Mouse (Mus musculus): ENCODE measurements around the gene Psen2. TPM values are rescaled to one million over a fixed set of nuclear protein-coding genes. Genes with fewer than 3 reads are reported as not detected.

Gene Psen2
- 5.2 and 6.2 TPM in 2 replicates for polyA plus RNA-seq (2014; fragmentation: Nextera tagmentation; extraction: Ambion mirVana)

DNA sequence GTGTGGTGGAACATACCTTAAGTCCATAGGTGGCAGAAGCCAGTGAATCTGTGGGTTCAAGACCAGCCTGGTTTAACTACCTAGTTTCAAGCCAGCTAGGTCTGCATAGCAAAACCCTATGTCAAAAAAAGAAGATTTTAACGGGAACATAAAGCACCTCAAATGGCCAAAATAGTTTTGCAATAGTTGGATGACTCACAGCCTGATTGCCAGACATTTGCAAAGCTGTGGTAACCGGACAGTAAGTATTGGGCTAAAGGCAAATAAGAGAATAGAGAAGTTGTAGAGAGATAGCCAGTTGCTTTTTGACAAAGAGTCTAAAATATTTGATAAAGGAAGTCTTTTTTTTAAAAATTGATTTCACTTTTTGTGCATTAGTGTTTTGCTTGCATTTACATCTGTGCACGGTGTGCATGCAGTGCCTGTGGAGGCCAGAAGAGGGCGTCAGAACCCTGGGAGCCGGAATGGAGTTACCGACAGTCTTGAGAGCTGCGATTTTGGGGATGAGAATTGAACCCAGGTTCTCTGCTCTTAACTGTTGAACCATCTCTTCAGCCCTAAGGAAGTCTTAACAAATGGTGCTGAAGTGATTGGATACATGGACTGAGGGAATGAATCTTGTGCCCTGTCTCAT, at the start of gene Psen2:
TSS of gene Psen2 (minus strand) at position 75 of the 634 bp plus-strand sequence.
- Histone ChIP-seq H3K9ac (replicated peaks; ENCODE audit: low read length) (no peak within 1 kb of the TSS), H3K36me3 (replicated peaks; ENCODE audit: control insufficient read depth, insufficient read depth, low read depth, low read length) (no peaks in the 10 kb centered on the region), H3K27me3 (ENCODE audit: control insufficient read depth, insufficient read depth, low read length) (no peaks in the 10 kb centered on the region), H3K4me3 (ENCODE audit: low read depth, low read length) (no peak within 1 kb of the TSS), H3K9me3 (replicated peaks; ENCODE audit: control insufficient read depth, low read length) (no peaks in the 10 kb centered on the region), H3K27ac (replicated peaks; ENCODE audit: low read depth, low read length) (no peak within 1 kb of the TSS), H3K4me2 (ENCODE audit: low read depth, low read length) (no peak within 1 kb of the TSS), H3K4me1 (ENCODE audit: control insufficient read depth, insufficient read depth, low read length) (no peaks in the 10 kb centered on the region)
- no peak for DNase-seq (ENCODE audit: low spot score)
- 24% methylated on average over 7 of the region's 7 CpGs for WGBS
- ATAC-seq (replicated peaks; ENCODE audit: insufficient number of reproducible peaks, low FRiP score, low TSS enrichment, low read depth) = no peak

DNA sequence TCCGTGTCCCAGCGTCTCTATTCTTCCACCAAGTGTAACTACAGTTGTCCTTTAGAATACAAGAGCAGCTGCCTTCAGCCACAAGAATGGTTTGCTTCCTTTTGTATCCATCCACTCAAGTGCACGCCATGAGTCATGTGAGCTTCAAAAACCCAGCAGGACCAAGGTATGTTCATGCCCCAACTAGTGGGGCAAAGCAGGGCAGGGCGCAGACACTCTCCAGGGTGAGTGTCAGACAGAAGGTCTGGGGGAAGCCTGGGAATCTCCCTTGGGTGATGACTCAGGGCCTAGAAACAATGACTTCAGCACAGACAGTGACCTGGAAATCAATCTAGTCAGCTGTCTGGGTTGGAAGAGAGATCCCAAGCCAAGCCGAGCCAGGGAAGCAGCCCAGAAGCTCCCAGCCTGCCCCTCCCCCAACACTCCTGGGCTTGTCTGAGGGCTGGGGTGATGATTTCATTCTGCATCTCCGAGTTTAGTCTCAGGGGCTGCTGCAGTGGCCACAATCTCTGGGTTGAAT, 49.6 kb upstream of the Psen2 start:
- DNase-seq (ENCODE audit: low spot score) (peak; percentile 59), ATAC-seq (replicated peaks; ENCODE audit: insufficient number of reproducible peaks, low FRiP score, low TSS enrichment, low read depth) (peak; percentile 50; the same call in 1 of the 2 replicates)
- Histone ChIP-seq H3K27me3 (ENCODE audit: control insufficient read depth, insufficient read depth, low read length) (no peaks in the 10 kb centered on the region), H3K9ac (replicated peaks; ENCODE audit: low read length) (no peak overlapping the region), H3K9me3 (replicated peaks; ENCODE audit: control insufficient read depth, low read length) (no peaks in the 10 kb centered on the region), H3K4me2 (ENCODE audit: low read depth, low read length) (peak overlapping the region; percentile 16), H3K4me1 (ENCODE audit: control insufficient read depth, insufficient read depth, low read length) (peaks cover 5% of the 10 kb centered on the region), H3K36me3 (replicated peaks; ENCODE audit: control insufficient read depth, insufficient read depth, low read depth, low read length) (no peaks in the 10 kb centered on the region), H3K27ac (replicated peaks; ENCODE audit: low read depth, low read length) (0 out of 2 replicates have a peak overlapping the region, but pooled peaks have one; percentile 8), H3K4me3 (ENCODE audit: low read depth, low read length) (no peak overlapping the region)
- WGBS = 39% methylated on average over 6 of the region's 6 CpGs

DNA sequence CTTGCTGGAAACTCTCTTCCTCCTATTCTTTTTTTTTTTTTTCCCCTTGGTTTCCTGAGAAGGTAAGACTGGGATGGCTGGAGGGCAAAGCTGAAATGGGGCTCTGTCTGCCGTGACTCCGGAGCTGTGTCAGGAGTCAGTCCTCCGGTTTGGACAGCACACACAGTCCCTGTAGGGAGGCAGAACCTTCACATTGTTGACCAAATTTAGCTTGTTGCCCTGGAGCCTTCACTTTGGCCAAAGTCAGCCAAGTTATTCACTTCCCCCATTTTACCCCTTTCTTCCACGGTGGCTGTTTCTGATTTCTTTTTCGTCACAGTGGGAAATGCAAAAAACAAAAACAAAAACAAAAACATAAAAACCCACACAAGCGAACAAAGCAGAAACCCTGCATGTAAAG, 49.0 kb upstream of the Psen2 start:
- H3K4me2 ChIP-seq (ENCODE audit: low read depth, low read length) = no peak overlapping the region
- ATAC-seq (replicated peaks; ENCODE audit: insufficient number of reproducible peaks, low FRiP score, low TSS enrichment, low read depth) (no peak), DNase-seq (ENCODE audit: low spot score) (no peak)
- no peaks in the 10 kb centered on the region for H3K36me3 ChIP-seq (replicated peaks; ENCODE audit: control insufficient read depth, insufficient read depth, low read depth, low read length)
- WGBS = 44% methylated on average over 6 of the region's 6 CpGs
- no peaks in the 10 kb centered on the region for H3K27me3 ChIP-seq (ENCODE audit: control insufficient read depth, insufficient read depth, low read length)
- no peak overlapping the region for H3K27ac ChIP-seq (replicated peaks; ENCODE audit: low read depth, low read length)
- H3K9ac ChIP-seq (replicated peaks; ENCODE audit: low read length) = no peak overlapping the region
- no peak overlapping the region for H3K4me3 ChIP-seq (ENCODE audit: low read depth, low read length)
- H3K4me1 ChIP-seq (ENCODE audit: control insufficient read depth, insufficient read depth, low read length) = peaks cover 5% of the 10 kb centered on the region
- H3K9me3 ChIP-seq (replicated peaks; ENCODE audit: control insufficient read depth, low read length) = no peaks in the 10 kb centered on the region

DNA sequence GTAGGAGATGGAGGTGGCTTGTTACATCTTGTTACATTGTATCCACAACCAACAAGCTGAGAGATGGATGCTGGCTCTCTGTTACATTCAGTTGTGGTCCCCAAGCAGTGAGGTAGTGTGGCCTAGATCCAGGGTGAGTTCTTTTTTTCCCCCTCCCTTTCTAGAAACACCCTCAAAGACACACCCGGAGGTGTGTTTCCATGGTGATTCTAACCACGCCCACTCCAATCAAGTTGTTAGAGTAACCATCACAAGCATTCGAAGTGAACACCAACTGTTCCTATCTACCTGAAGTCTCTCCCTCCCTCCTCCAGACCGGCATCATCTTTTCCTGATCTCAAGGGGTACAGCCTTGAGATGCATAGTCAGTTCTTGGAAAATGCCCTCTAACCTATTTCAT, 45.7 kb upstream of the Psen2 start:
- no peak for DNase-seq (ENCODE audit: low spot score)
- no peak overlapping the region for H3K4me2 ChIP-seq (ENCODE audit: low read depth, low read length)
- H3K36me3 ChIP-seq (replicated peaks; ENCODE audit: control insufficient read depth, insufficient read depth, low read depth, low read length) = no peaks in the 10 kb centered on the region
- peaks cover 5% of the 10 kb centered on the region for H3K4me1 ChIP-seq (ENCODE audit: control insufficient read depth, insufficient read depth, low read length)
- H3K9me3 ChIP-seq (replicated peaks; ENCODE audit: control insufficient read depth, low read length) = no peaks in the 10 kb centered on the region
- H3K27ac ChIP-seq (replicated peaks; ENCODE audit: low read depth, low read length) = no peak overlapping the region
- no peak overlapping the region for H3K4me3 ChIP-seq (ENCODE audit: low read depth, low read length)
- no peak for ATAC-seq (replicated peaks; ENCODE audit: insufficient number of reproducible peaks, low FRiP score, low TSS enrichment, low read depth)
- H3K9ac ChIP-seq (replicated peaks; ENCODE audit: low read length) = no peak overlapping the region
- H3K27me3 ChIP-seq (ENCODE audit: control insufficient read depth, insufficient read depth, low read length) = no peaks in the 10 kb centered on the region
- WGBS = 81% methylated on average over 4 of the region's 4 CpGs

DNA sequence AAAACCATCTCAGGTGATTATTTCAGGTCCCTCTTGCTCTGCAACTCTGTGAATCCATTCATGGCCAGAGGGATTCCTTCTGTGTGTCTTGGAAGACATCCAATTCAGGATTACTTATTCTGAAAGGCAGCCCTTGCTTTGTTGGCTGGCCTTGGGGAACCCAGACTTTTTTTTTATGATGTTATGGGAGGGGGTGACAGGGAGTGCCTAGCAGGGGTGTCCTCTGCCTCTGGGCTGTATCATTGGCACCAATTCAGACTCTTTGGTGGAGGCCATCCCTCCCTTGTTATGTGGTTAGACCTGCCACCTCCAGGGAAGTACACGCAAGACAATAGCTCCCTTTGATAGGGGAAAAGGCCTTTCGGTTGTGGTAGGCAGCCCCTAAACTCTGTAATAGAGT, 44.4 kb upstream of the Psen2 start:
- H3K4me3 ChIP-seq (ENCODE audit: low read depth, low read length) = no peak overlapping the region
- no peaks in the 10 kb centered on the region for H3K4me1 ChIP-seq (ENCODE audit: control insufficient read depth, insufficient read depth, low read length)
- H3K4me2 ChIP-seq (ENCODE audit: low read depth, low read length) = no peak overlapping the region
- no peak for ATAC-seq (replicated peaks; ENCODE audit: insufficient number of reproducible peaks, low FRiP score, low TSS enrichment, low read depth)
- DNase-seq (ENCODE audit: low spot score) = no peak
- WGBS = 46% methylated on average over 2 of the region's 2 CpGs
- no peaks in the 10 kb centered on the region for H3K36me3 ChIP-seq (replicated peaks; ENCODE audit: control insufficient read depth, insufficient read depth, low read depth, low read length)
- H3K9me3 ChIP-seq (replicated peaks; ENCODE audit: control insufficient read depth, low read length) = no peaks in the 10 kb centered on the region
- no peaks in the 10 kb centered on the region for H3K27me3 ChIP-seq (ENCODE audit: control insufficient read depth, insufficient read depth, low read length)
- no peak overlapping the region for H3K9ac ChIP-seq (replicated peaks; ENCODE audit: low read length)
- H3K27ac ChIP-seq (replicated peaks; ENCODE audit: low read depth, low read length) = no peak overlapping the region

DNA sequence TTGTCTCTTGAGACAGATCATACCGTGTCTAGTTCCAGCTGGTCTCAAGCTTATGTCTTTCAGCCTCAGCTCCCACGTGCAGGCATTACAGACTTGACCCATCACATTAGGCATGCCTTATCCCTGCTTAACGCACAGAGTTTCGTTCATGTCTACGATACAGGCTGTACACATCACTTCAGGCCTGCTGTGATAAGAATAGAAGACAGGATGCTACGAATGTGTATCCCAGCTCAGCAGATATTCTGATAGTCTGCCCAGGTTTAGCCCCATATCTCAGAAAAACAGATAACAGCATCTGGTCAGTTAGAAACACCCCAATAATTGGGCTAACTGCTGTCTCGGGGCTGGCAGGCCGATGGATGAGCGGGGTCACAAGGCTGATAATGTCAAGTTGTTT, 43.7 kb upstream of the Psen2 start:
- no peak for DNase-seq (ENCODE audit: low spot score)

DNA sequence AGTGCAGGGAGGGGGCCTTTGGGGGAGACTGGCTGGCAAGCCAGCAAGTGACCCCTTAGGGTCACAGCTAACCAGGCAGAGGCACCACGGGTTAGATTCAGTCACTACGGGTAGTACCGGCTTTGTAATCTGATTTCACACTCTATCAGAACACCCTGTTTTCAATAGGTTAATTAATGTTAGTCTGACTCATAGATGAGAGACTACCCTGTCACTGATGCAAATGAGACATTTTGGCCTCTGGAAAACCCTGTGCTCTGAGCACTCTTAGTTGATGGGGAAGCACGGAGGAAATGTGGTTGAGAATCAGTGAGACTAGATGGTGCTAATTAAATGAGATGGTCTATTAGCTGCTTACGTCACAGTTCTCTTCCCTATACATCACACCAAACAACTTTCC, 40.4 kb upstream of the Psen2 start:
- no peaks in the 10 kb centered on the region for H3K9me3 ChIP-seq (replicated peaks; ENCODE audit: control insufficient read depth, low read length)
- H3K27ac ChIP-seq (replicated peaks; ENCODE audit: low read depth, low read length) = no peak overlapping the region
- no peaks in the 10 kb centered on the region for H3K36me3 ChIP-seq (replicated peaks; ENCODE audit: control insufficient read depth, insufficient read depth, low read depth, low read length)
- H3K9ac ChIP-seq (replicated peaks; ENCODE audit: low read length) = no peak overlapping the region
- H3K4me1 ChIP-seq (ENCODE audit: control insufficient read depth, insufficient read depth, low read length) = no peaks in the 10 kb centered on the region
- no peak overlapping the region for H3K4me2 ChIP-seq (ENCODE audit: low read depth, low read length)
- no peak overlapping the region for H3K4me3 ChIP-seq (ENCODE audit: low read depth, low read length)
- DNase-seq (ENCODE audit: low spot score) (no peak), ATAC-seq (replicated peaks; ENCODE audit: insufficient number of reproducible peaks, low FRiP score, low TSS enrichment, low read depth) (no peak)
- H3K27me3 ChIP-seq (ENCODE audit: control insufficient read depth, insufficient read depth, low read length) = no peaks in the 10 kb centered on the region
- WGBS = 60% methylated on average over 5 of the region's 5 CpGs

More for the DNA sequence above, 43.7 kb upstream of the Psen2 start:
- no peak overlapping the region for H3K9ac ChIP-seq (replicated peaks; ENCODE audit: low read length)
- H3K4me2 ChIP-seq (ENCODE audit: low read depth, low read length) = no peak overlapping the region
- 88% methylated on average over 9 of the region's 9 CpGs for WGBS
- no peak overlapping the region for H3K4me3 ChIP-seq (ENCODE audit: low read depth, low read length)
- no peaks in the 10 kb centered on the region for H3K9me3 ChIP-seq (replicated peaks; ENCODE audit: control insufficient read depth, low read length)
- H3K27me3 ChIP-seq (ENCODE audit: control insufficient read depth, insufficient read depth, low read length) = no peaks in the 10 kb centered on the region
- no peak overlapping the region for H3K27ac ChIP-seq (replicated peaks; ENCODE audit: low read depth, low read length)
- H3K4me1 ChIP-seq (ENCODE audit: control insufficient read depth, insufficient read depth, low read length) = no peaks in the 10 kb centered on the region
- no peak for ATAC-seq (replicated peaks; ENCODE audit: insufficient number of reproducible peaks, low FRiP score, low TSS enrichment, low read depth)
- no peaks in the 10 kb centered on the region for H3K36me3 ChIP-seq (replicated peaks; ENCODE audit: control insufficient read depth, insufficient read depth, low read depth, low read length)

DNA sequence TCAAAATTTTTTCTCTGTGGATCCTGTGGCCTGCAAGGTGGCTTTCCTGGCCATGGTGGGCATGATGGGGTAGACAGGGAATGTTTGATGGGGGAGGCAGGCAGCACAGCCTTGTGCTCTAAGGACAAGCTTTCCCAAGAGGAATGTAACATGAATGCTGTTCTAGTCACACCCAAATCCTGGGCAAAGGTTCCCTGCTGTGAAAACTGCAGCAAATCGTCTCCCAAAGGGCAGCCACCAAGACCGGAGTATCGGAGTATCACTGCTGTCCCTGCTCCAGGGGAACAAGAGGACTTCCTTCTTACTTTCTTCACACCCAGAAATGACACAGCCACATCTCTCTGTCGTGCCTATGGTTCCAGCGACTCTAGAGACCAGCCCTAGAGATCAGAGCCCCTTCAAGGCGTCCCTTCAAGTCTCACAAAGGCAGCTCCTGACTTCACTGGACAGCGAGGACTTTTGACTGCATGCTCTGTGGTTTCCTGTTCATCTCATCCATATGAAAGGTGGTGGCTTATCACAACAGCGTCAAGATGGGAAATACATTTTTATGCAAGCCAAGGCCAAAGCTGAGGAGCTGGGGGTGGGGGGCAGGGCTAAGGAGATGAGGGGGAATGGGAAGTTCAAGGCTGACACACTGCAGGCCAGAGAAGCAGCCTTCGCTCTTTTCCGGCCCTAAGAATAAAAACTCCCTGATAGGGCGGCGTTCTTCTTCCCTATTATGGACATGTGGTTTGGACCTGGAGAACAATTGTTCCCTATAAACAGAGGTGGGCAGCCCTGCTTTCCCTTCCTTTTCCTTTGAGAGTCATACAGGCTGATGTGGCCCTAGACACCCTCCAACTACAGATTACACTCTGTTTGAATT, 39.2 kb upstream of the Psen2 start:
- Histone ChIP-seq H3K27me3 (ENCODE audit: control insufficient read depth, insufficient read depth, low read length) (no peaks in the 10 kb centered on the region), H3K9ac (replicated peaks; ENCODE audit: low read length) (no peak overlapping the region)
- ATAC-seq (replicated peaks; ENCODE audit: insufficient number of reproducible peaks, low FRiP score, low TSS enrichment, low read depth) = no peak

More for the DNA sequence above, 39.2 kb upstream of the Psen2 start:
- Histone ChIP-seq H3K4me2 (ENCODE audit: low read depth, low read length) (no peak overlapping the region), H3K36me3 (replicated peaks; ENCODE audit: control insufficient read depth, insufficient read depth, low read depth, low read length) (no peaks in the 10 kb centered on the region), H3K9me3 (replicated peaks; ENCODE audit: control insufficient read depth, low read length) (no peaks in the 10 kb centered on the region), H3K4me1 (ENCODE audit: control insufficient read depth, insufficient read depth, low read length) (no peaks in the 10 kb centered on the region), H3K4me3 (ENCODE audit: low read depth, low read length) (no peak overlapping the region), H3K27ac (replicated peaks; ENCODE audit: low read depth, low read length) (0 out of 2 replicates have a peak overlapping the region, but pooled peaks have one; percentile 9)
- no peak for DNase-seq (ENCODE audit: low spot score)
- WGBS = 66% methylated on average over 12 of the region's 12 CpGs

Measured in embryonic facial prominence, embryonic 11.5 days (tissue).